Comparison of ENCODE assay signal across 10 mouse cellular contexts in the genomic region with DNA sequence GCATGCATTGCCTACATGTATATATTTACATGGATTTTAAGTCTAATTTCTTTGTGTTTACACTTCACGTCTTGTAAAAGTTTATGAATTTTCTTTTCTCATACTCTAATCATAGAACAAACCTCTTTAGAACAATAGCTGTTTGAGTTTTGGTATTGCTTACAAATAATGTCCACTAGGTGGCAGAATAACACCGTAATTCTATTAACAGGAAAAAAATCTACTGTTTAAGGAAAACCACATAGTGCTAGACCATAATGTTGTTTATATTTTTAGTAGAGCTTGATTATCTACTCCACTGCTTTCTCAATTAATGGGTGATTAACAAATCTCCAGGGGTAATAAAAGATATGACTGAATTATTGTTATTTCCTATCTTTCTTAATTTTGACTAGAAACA. TPM values are rescaled to one million over a fixed set of nuclear protein-coding genes. Genes with fewer than 3 reads are reported as not detected.
DNase-seq lines count a peak whose midpoint lies in the region; ATAC-seq and TF ChIP-seq lines count a peak whose summit lies in the region.
"Had no signal": no experiment of that assay in that cellular context is flagged by ENCODE, and none has a peak within 500 bp of the region (broad histone marks: within the 10 kb centered on the region; RNA-seq: fewer than 3 reads in every experiment).

No protein-coding gene starts in this region.

- no peaks in the 10 kb centered on the region for H3K4me1 ChIP-seq in kidney, adult 2 months (ENCODE audit: control insufficient read depth, insufficient read depth, low read length)
- no peaks in the 10 kb centered on the region for H3K4me1 ChIP-seq in G1E (ENCODE audit: insufficient read depth, low read depth, low read length)
- no peaks in the 10 kb centered on the region for H3K4me1 ChIP-seq in midbrain, embryonic 14.5 days (ENCODE audit: control insufficient read depth, insufficient read depth, low read length)

- TF ChIP-seq CTCF in kidney, adult 2 months (conservative IDR thresholded peaks at IDR 0.05; ENCODE audit: insufficient read depth, insufficient read length, low read depth, low read length): no peak
- no peak for TF ChIP-seq CTCF in G1E (IDR thresholded peaks at IDR 0.05; ENCODE audit: low read depth, low read length)

- no peak overlapping the region for H3K4me3 ChIP-seq in kidney, adult 2 months (ENCODE audit: insufficient read depth, low read depth, low read length)
- H3K4me3 ChIP-seq in G1E (ENCODE audit: low read depth, low read length): no peak overlapping the region
- no peak overlapping the region for H3K4me3 ChIP-seq in midbrain, embryonic 14.5 days (replicated peaks; ENCODE audit: low read depth, low read length)

- H3K27me3 ChIP-seq in kidney, adult 2 months (replicated peaks; ENCODE audit: control insufficient read depth, insufficient read depth, low read length): no peaks in the 10 kb centered on the region
- H3K27me3 ChIP-seq in G1E (ENCODE audit: insufficient read depth, low read length): no peaks in the 10 kb centered on the region
- H3K27me3 ChIP-seq in midbrain, embryonic 14.5 days (ENCODE audit: control insufficient read depth, insufficient read depth, low read length): no peaks in the 10 kb centered on the region

- no peak overlapping the region for H3K4me2 ChIP-seq in midbrain, embryonic 14.5 days (ENCODE audit: low read length)

- DNase-seq in kidney, adult 2 months: peak; percentile 4
- no peak for DNase-seq in kidney, postnatal 14 days
- no peak for DNase-seq in G1E (ENCODE audit: low spot score)
- peak; percentile 9 for DNase-seq in embryo, embryonic 9.5 days (ENCODE audit: extremely low spot score)
- DNase-seq in midbrain, embryonic 14.5 days: peak; percentile 86
- DNase-seq in T-cell, adult 2 months (ENCODE audit: low spot score): no peak
- no peak for DNase-seq in cerebellum, adult 18-20 months
- DNase-seq in adrenal gland, postnatal 36 days: no peak

- no peaks in the 10 kb centered on the region for H3K36me3 ChIP-seq in kidney, adult 2 months (ENCODE audit: control insufficient read depth, insufficient read depth, low read length)
- H3K36me3 ChIP-seq in G1E (replicated peaks): no peaks in the 10 kb centered on the region
- no peaks in the 10 kb centered on the region for H3K36me3 ChIP-seq in midbrain, embryonic 14.5 days (ENCODE audit: control insufficient read depth, insufficient read depth, low read length)

- TF ChIP-seq POLR2A in kidney, adult 2 months (IDR thresholded peaks at IDR 0.05; ENCODE audit: low read depth, low read length): no peak

- peak; percentile 28; the same call in 1 of the 2 replicates for ATAC-seq in G1E (ENCODE audit: extremely low read depth, insufficient number of reproducible peaks, low FRiP score, poor library complexity, severe bottlenecking)
- ATAC-seq in midbrain, embryonic 14.5 days (ENCODE audit: low FRiP score, low TSS enrichment): peak; percentile 40; the same call in 1 of the 2 replicates

- 2% methylated on average over 2 of the region's 2 CpGs for WGBS in kidney, adult 2 months
- WGBS in midbrain, embryonic 14.5 days: 3% methylated on average over 2 of the region's 2 CpGs

- no peaks in the 10 kb centered on the region for H3K9me3 ChIP-seq in G1E (replicated peaks)
- H3K9me3 ChIP-seq in midbrain, embryonic 14.5 days (ENCODE audit: control insufficient read depth, low read length): no peaks in the 10 kb centered on the region

- no peak overlapping the region for H3K27ac ChIP-seq in kidney, adult 2 months (ENCODE audit: insufficient read depth, low read depth, low read length)
- no peak overlapping the region for H3K27ac ChIP-seq in midbrain, embryonic 14.5 days (replicated peaks; ENCODE audit: low read depth, low read length)

- H3K9ac ChIP-seq in midbrain, embryonic 14.5 days (replicated peaks; ENCODE audit: low read length): no peak overlapping the region

RNA-seq across cellular contexts. Expression of gene Olfr1177-ps, which starts 10.0 kb away (rescaled TPM):
- not detected in 2 replicates for polyA plus RNA-seq in kidney, adult 2 months (2012; rRNA removed)
- total RNA-seq in G1E (2014; fragmentation: Nextera tagmentation) (not detected in 2 replicates), G1E (2017) (0.05 TPM in 1 of 2 replicates, not detected in the other)
- polyA plus RNA-seq in G1E (2012): not detected in 2 replicates
- polyA plus RNA-seq in midbrain, embryonic 14.5 days (2014; fragmentation: Nextera tagmentation; extraction: Ambion mirVana): not detected in 2 replicates
- not detected for total RNA-seq in adrenal gland, postnatal 36 days (2021)
- total RNA-seq: layer of hippocampus, adult 18-20 months had no signal
- polyA plus RNA-seq: testis, adult 2 months had no signal

RNA-seq across cellular contexts. Expression of gene Olfr1176, which starts 19.8 kb away (rescaled TPM):
- polyA plus RNA-seq in kidney, adult 2 months (2012; rRNA removed): not detected in 2 replicates
- total RNA-seq in G1E (2014; fragmentation: Nextera tagmentation) (not detected in 2 replicates), G1E (2017) (not detected in 2 replicates)
- polyA plus RNA-seq in G1E (2012): not detected in 2 replicates
- polyA plus RNA-seq in midbrain, embryonic 14.5 days (2014; fragmentation: Nextera tagmentation; extraction: Ambion mirVana): not detected in 2 replicates
- total RNA-seq in adrenal gland, postnatal 36 days (2021): not detected
- total RNA-seq: layer of hippocampus, adult 18-20 months had no signal
- polyA plus RNA-seq: testis, adult 2 months had no signal

RNA-seq across cellular contexts. Expression of gene Olfr1175-ps, which starts 29.3 kb away (rescaled TPM):
- not detected in 2 replicates for polyA plus RNA-seq in kidney, adult 2 months (2012; rRNA removed)
- total RNA-seq in G1E (2014; fragmentation: Nextera tagmentation): not detected in 2 replicates
- total RNA-seq in G1E (2017): 0.11 and 0.12 TPM in 2 replicates
- not detected in 2 replicates for polyA plus RNA-seq in G1E (2012)
- not detected in 2 replicates for polyA plus RNA-seq in midbrain, embryonic 14.5 days (2014; fragmentation: Nextera tagmentation; extraction: Ambion mirVana)
- not detected for total RNA-seq in adrenal gland, postnatal 36 days (2021)
- total RNA-seq: layer of hippocampus, adult 18-20 months had no signal
- polyA plus RNA-seq: testis, adult 2 months had no signal

RNA-seq across cellular contexts. Expression of gene Olfr1178, which starts 30.6 kb away (rescaled TPM):
- not detected in 2 replicates for polyA plus RNA-seq in kidney, adult 2 months (2012; rRNA removed)
- total RNA-seq in G1E (2014; fragmentation: Nextera tagmentation) (not detected in 2 replicates), G1E (2017) (0.06 and 0.49 TPM in 2 replicates)
- polyA plus RNA-seq in G1E (2012): not detected in 2 replicates
- not detected in 2 replicates for polyA plus RNA-seq in midbrain, embryonic 14.5 days (2014; fragmentation: Nextera tagmentation; extraction: Ambion mirVana)
- total RNA-seq in adrenal gland, postnatal 36 days (2021): not detected
- total RNA-seq: layer of hippocampus, adult 18-20 months had no signal
- polyA plus RNA-seq: testis, adult 2 months had no signal

RNA-seq across cellular contexts. Expression of gene Olfr1174-ps, which starts 41.4 kb away (rescaled TPM):
- polyA plus RNA-seq in kidney, adult 2 months (2012; rRNA removed): not detected in 2 replicates
- not detected in 2 replicates for total RNA-seq in G1E (2014; fragmentation: Nextera tagmentation)
- total RNA-seq in G1E (2017): 0.06 and 0.16 TPM in 2 replicates
- polyA plus RNA-seq in G1E (2012): not detected in 2 replicates
- not detected in 2 replicates for polyA plus RNA-seq in midbrain, embryonic 14.5 days (2014; fragmentation: Nextera tagmentation; extraction: Ambion mirVana)
- total RNA-seq in adrenal gland, postnatal 36 days (2021): not detected
- total RNA-seq: layer of hippocampus, adult 18-20 months had no signal
- polyA plus RNA-seq: testis, adult 2 months had no signal

Comparison
In these comparisons a context has a peak if more than half of its experiments do, and no peak if none do; other contexts are left out.
1. DNase-seq: peak in kidney, adult 2 months (single experiment), embryo, embryonic 9.5 days (single experiment) and midbrain, embryonic 14.5 days (single experiment); none in kidney, postnatal 14 days (single experiment), G1E (single experiment), T-cell, adult 2 months (single experiment), cerebellum, adult 18-20 months (0 of 2) and adrenal gland, postnatal 36 days (0 of 2).